Mouse (Mus musculus) c-Kit-positive CD71-positive TER-119-negative erythroid progenitor cells, embryonic 14.5 days (primary cell): ENCODE data around the gene Eif4a3.
"Not testable (repeated sequence)": the region's sequence is repeated elsewhere in the genome, so short reads cannot be mapped to it uniquely, and the experiment has no call there.

Experiments
- DNase-seq: peaks from one replicate; pipeline ENCODE4 v3.0.0-alpha.2; 2013; ENCODE audit warnings: low read depth

The Eif4a3 gene

GRCm38 (mm10) chr11:119298917-119299316 lies 972 bp downstream of the Eif4a3 start:
- no peak for DNase-seq

GRCm38 (mm10) chr11:119297996-119298395 lies 1.9 kb downstream of the Eif4a3 start:
- DNase-seq, result no peak

GRCm38 (mm10) chr11:119292861-119293260 lies 7.0 kb downstream of the Eif4a3 start:
- DNase-seq, result not testable (repeated sequence)

GRCm38 (mm10) chr11:119287207-119287992 lies 12.5 kb downstream of the Eif4a3 start:
- no peak for DNase-seq

- no peak for DNase-seq
Observed at GRCm38 (mm10) chr11:119285791-119286527, 13.9 kb downstream of the Eif4a3 start.

- no peak for DNase-seq
Observed at GRCm38 (mm10) chr11:119281030-119281429, 18.9 kb downstream of the Eif4a3 start.

GRCm38 (mm10) chr11:119273186-119273930 lies 26.5 kb downstream of the Eif4a3 start:
- no peak for DNase-seq

- not testable (repeated sequence) for DNase-seq
Observed at GRCm38 (mm10) chr11:119272492-119272891, 27.4 kb downstream of the Eif4a3 start.

- no peak for DNase-seq
Observed at GRCm38 (mm10) chr11:119268557-119269195, 31.2 kb downstream of the Eif4a3 start.

- peak; percentile 97 for DNase-seq
Observed at GRCm38 (mm10) chr11:119267768-119268556, 31.9 kb downstream of the Eif4a3 start, which contains the start of gene Gaa. Gene Gaa (plus strand): TSS chr11:119267887.

- DNase-seq, result no peak
Observed at GRCm38 (mm10) chr11:119267241-119267674, 32.6 kb downstream of the Eif4a3 start.

- DNase-seq, result no peak
Observed at GRCm38 (mm10) chr11:119265811-119266210, 34.1 kb downstream of the Eif4a3 start.

GRCm38 (mm10) chr11:119264413-119264812 lies 35.5 kb downstream of the Eif4a3 start:
- DNase-seq, result no peak

- DNase-seq, result no peak
Observed at GRCm38 (mm10) chr11:119259977-119260376, 39.9 kb downstream of the Eif4a3 start.

GRCm38 (mm10) chr11:119258572-119259322 lies 41.1 kb downstream of the Eif4a3 start:
- DNase-seq, result peak; percentile 50

GRCm38 (mm10) chr11:119258216-119258571 lies 41.7 kb downstream of the Eif4a3 start:
- no peak for DNase-seq

GRCm38 (mm10) chr11:119256557-119256956 lies 43.3 kb downstream of the Eif4a3 start:
- DNase-seq, result not testable (repeated sequence)

GRCm38 (mm10) chr11:119252854-119253541 lies 46.9 kb downstream of the Eif4a3 start:
- DNase-seq, result no peak

- no peak for DNase-seq
Observed at GRCm38 (mm10) chr11:119250998-119251397, 48.9 kb downstream of the Eif4a3 start.

- peak; percentile 55 for DNase-seq
Observed at GRCm38 (mm10) chr11:119249011-119249410, 50.9 kb downstream of the Eif4a3 start.
